Mouse (Mus musculus): ENCODE measurements around the gene Il17f.

GRCm38 (mm10) chr1:20823906-20824305, 33.5 kb upstream of the Il17f start:
- no peak for TF ChIP-seq CTCF (IDR thresholded peaks at IDR 0.05; ENCODE audit: control insufficient read depth, insufficient read depth, low read length)
- TF ChIP-seq POLR2A (IDR thresholded peaks at IDR 0.05; ENCODE audit: borderline replicate concordance, control insufficient read depth, low read depth, low read length), result no peak

Data from bone marrow, adult 2 months (tissue).